Mouse (Mus musculus) bone marrow macrophage, adult 2 months (primary cell): ENCODE results near the gene Tk1.

Source experiments
- CTCF ChIP-seq: IDR thresholded peaks from 2 replicates; pipeline ENCODE4 v1.5.1; 2012; ENCODE audit warnings: low read depth, mild to moderate bottlenecking, low read length, moderate library complexity
- POLR2A ChIP-seq: IDR thresholded peaks from 2 replicates; pipeline ENCODE4 v1.6.1; 2012; ENCODE audit warnings: mild to moderate bottlenecking, low read depth, low read length, borderline replicate concordance

DNA sequence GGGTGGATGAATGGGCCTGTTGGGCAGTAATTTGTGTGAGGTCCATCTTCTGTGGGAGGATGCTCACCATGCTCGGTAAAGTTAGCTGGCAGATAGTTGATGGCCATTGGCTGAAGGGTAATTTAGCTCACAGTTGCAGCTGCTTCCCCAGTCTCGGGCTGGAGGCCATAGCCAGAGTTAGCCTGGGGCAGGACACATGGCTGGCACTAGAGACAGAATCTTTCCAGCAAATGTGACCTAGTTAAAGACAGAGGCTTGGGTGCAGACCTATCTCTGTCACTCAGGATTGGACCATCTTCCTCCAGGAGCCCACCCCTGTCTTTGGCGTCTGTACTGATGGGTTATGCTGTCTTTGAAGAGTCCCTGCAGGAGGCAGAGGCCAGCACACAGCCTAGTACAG, 32.5 kb upstream of the Tk1 start:
- TF ChIP-seq POLR2A (no peak), CTCF (no peak)
